Mouse (Mus musculus) left cerebral cortex, adult 18-20 months (tissue): ENCODE results near the gene Camkk1. TPM values are rescaled to one million over a fixed set of nuclear protein-coding genes. Genes with fewer than 3 reads are reported as not detected.

Experiments used
- DNase-seq, 2 experiments: peaks; one replicate each; pipeline ENCODE4 v3.0.0; 2021 to 2022; ENCODE audit warnings: low spot score in 2 of 2, mixed read lengths in 1 of 2
- total RNA-seq, 2 experiments: library from RNA; stranded (reverse); gene quantifications; 2 replicates each; pipeline ENCODE4 v1.2.3; 2021

Camkk1 gene
- total RNA-seq, 2 experiments from 2014 or later: 108 to 123 TPM

DNA sequence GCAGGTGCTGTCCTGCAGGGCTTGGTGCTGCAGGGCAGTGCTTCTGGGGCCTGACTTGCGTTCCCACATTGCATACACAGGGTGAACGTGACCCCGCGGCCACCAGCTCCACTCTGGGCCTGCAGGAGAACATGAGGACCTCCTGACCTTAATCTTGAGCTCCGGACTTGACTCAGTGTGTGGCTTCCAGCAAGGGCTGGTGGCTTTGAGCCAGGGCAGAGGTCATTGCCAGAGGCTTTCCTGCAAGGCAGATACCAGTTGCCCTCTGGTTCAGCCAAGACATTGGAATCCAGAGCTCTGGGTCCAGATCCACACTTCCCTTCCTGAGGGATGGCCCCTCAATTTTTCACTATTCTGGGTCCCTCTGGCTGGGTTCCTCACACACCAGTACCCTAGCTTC, 4.8 kb upstream of the Camkk1 start:
- DNase-seq: no peak

- DNase-seq: peak; percentile 49 to 76
These were observed 3.9 kb upstream of the Camkk1 start for GRCm38 (mm10) chr11:73014831-73015344.

DNA sequence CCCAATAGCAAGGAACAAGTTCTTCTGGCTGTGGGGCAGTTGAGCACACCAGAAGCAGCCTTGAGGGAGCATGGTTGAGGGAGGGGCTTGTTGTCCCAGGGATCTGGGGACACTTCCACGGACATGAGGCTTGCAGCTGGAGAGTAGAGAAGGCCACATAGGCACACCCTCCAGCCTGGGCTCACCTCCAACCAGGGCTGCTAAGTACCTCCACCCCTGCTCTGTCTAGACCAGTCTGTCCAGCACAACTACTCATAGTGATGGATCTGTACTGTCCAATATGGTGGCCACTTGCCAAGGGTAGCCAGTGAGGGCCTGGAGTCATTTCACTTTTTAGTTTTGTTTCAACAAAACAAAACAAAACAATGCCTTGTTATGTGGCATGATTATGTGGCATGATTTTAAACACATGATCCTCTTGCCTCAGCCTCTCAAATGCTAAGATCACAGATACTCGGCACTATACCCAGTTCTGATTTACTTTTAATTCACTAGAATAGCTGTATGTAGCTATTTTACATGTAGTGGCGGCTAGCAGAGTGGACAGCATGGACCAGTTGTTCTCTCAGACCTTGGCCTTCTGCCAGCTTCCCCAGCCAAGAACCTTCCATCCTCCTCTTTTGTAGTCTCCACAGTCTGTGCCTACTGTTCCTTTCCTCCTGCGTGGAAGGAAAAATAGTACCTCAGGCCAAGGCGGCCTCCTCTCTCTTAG, 3.3 kb upstream of the Camkk1 start:
- peak; percentile 55 to 65 for DNase-seq

DNA sequence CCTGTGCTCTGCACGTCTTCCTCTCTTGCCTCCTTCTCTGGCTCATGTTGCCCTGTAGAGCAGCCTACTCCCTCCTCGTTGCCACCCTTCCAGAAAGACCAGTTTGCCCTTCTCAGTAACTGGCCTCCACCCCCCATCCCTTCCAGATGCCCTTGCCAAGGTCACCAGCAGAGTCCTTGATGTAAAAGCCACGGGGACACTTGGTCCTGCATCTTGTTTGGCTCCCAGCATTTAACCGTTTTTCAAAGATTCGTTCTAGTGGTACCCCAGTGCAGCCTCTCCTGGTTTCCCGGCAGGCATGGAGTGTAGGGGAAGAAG, 2.7 kb upstream of the Camkk1 start:
- DNase-seq: no peak

DNA sequence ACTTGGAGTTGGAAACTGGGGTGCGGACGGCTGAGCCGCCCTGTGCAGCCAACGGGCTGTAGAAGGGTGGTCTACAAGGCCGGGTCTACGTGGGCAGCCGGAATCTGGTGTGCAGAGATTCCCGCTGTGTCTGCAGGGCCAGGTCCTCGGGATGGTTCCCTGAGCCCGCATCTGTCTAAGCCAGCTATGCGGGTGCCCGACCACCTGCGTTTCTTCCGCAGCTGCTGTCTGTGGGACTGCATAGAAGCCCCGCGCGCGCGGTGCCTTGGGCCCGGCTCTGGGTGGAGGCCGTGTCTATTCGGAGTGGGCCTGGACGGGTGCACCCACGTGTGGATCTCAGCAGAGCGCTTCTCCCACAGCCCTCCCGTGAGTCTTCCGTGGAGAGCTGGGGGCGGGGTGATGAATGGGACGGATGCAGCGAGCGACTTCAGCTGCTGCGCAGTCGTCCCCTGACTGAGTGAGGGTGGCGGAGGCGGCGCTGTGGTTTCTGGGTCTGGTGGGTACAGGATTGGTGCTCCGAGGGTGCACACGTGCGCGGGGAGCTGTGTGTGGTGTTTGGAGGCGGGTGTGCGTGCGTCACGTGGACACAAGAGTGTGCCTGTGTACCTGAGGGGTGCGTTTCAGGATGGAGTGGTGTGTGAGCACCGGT, 463 bp downstream of the Camkk1 start:
- DNase-seq: peak; percentile 81 to 89

- DNase-seq: peak; percentile 45 to 53
These were observed 2.4 kb downstream of the Camkk1 start for GRCm38 (mm10) chr11:73020953-73021800.

GRCm38 (mm10) chr11:73023099-73023498, 4.3 kb downstream of the Camkk1 start:
- DNase-seq: peak; percentile 92

DNA sequence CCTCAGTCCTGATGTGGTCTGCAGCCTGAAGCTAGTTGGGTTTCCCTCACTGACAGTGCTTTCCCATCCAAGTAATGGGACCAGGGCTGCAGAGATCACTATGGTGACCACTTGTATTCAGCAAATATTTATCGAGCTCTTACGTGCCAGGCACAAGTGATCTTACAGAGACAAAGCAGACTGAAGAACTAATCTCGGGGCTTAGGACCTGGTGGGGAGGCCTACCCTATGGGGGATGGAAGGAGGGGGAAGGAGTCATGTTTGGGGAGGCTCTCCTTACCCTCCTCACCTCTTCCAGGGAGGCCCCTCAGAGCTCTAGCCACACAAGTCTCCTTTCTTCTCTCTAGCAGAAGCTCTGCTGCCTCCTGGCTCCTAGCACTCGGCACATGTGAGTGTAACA, 5.0 kb downstream of the Camkk1 start:
- DNase-seq: no peak

DNA sequence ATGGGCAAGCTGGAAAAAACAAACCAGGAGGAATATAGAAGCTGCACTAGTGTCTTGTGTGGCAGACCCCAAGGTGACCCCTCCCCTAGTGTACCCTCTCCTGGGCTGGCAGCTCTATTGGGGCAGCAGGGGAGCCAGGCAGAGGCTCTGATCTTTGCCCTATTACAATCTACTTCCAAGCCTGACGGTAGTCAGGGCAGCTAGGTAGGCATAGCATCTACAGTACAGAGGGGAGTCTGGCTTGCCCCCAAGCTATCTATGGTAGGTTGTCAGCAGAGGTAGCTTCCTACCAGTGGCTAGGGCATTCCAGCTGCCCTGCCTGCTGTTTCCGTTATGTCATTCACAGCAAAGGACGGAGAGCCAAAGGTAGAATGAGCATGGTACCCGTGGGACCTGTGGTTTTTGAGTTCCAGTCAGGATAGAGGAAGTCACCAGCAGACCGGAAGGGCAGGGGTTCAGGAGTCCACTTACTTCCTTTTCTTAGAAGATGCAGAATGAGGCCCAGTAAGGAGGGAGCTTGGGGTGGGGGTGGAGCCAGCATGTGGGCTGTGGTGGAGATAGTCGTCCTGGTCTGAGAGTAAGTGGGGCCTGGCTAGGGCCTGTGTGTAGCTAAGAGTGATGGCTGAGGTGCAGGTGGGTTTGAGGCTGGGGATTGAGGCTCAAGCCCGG, 5.6 kb downstream of the Camkk1 start:
- no peak for DNase-seq

GRCm38 (mm10) chr11:73026961-73027360, 8.2 kb downstream of the Camkk1 start:
- no peak for DNase-seq

DNA sequence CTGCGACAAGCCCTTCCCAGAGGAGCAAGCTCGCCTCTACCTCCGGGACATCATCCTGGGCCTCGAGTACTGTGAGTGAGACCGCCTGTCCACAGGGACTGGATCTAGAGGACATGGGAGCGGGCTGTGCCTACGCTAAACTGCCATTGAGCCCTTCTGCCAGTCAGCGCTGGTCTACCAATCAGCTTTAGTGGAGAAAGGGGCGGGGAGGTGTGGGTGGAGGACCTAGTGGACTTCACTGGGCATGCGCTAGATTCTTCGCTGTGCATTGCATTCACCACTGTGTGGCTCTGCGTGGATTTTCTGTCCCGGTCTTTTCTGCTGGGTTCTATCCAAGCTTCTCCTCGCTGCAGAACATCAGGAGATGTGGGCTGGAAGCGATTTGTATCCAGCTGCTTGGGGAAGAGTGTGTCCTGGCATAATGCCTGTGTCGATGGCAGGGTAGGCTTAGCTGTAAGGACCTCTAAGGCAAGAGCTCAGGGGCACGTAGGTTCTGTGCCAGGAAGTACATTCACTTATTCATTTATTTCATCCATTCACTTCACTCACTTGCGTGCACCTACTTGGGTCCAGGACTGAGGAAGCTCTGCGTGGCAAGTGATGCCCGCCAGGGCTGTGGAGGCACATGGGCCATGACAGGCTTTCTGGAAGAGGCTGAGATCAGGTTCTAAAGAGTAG, 12.2 kb downstream of the Camkk1 start:
- DNase-seq: peak; percentile 89 to 91

DNA sequence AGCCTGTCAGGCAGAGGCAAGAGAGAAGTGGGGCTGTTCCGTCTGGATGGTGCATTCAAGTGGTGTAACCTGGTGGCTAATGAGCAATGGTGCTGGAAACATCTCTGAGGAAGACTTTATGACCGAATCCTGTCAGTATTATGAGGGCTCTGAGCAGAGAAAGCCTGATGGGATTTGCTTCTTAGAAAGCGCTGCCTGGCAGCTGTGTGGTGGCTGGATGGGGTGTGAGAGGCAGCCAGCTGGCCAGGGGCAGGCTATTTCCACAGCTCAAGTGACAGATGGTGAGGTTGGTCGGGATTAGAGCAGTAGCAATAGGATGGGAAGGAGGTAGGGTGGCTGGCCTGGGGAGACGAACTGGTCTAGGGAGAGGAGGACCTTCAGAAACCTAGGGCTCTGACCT, 12.7 kb downstream of the Camkk1 start:
- no peak for DNase-seq

- DNase-seq: no peak
These were observed 17.3 kb downstream of the Camkk1 start for GRCm38 (mm10) chr11:73036077-73036476.

DNA sequence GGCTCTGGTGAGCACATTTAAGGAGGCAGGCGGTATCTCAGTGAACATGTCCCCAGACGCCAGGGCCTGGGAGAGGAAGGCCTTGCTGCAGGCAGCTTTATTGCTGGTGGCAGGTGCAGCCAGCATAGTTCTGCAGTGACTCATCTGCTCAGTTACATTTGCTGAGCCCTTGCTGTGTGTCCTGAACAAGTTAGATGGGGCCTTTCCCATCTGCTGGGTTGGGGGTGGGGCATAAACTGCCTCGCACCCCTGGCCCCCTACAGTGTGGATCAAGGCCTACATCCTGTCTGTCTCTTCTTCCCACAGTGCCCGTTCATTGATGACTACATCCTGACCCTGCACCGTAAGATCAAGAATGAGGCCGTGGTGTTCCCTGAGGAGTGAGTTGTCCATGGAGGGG, 18.1 kb downstream of the Camkk1 start:
- no peak for DNase-seq

DNA sequence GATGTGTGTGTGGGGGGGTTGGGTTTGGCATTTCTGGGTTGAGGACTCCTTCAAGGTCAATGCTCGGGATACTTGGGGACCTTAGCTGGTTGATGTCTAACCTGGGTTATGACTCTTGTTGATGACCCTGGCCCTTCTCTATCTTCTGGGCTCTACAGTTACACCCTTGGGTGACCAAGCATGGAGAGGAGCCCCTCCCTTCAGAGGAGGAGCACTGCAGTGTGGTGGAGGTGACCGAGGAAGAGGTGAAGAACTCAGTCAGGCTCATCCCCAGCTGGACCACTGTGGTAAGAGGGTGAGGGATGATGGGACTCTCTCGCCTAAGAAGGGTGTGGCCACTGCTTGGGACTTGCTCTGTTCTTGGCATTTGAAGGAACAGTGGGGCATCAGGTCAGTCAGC, 18.9 kb downstream of the Camkk1 start:
- no peak for DNase-seq

DNA sequence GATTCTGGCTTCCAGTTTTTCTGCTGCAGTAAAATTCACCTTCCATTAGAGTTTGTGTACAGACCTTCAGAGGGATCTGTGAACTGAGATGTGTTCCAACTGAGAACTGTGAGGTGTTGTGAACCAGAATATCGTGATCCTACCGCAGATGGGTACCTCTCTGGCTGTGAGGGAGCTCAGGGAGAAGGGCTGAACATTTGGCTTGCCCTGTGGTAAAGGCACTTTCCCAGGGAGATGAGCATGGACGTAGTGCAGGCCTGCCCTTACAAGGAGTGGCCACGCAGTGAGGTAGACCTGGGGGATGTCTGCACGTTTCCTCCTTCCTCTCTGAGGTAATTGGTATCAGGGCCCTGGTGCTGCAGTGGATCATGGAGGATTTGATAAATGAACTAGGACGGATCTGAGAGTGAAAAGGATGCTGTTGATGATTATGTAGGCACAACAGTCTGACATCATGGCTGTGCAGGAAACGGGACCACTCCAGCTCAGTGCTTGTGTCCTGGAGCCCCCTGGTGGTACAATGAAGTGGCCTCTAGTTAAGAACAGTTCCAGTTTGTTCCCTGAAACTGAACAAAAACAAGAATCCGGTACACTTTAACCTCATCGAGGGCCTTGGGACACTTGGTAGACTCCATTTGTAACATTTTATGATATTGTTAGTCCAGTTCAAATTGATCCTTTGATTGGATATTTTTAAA, 20.4 kb downstream of the Camkk1 start:
- peak; percentile 45 to 60 for DNase-seq

GRCm38 (mm10) chr11:73044229-73044755, 25.5 kb downstream of the Camkk1 start:
- no peak for DNase-seq

GRCm38 (mm10) chr11:73044789-73045188, 26.0 kb downstream of the Camkk1 start:
- no peak for DNase-seq

- peak; percentile 95 to 98 for DNase-seq
These were observed 28.8 kb downstream of the Camkk1 start, which contains the start of gene Ncbp3 for GRCm38 (mm10) chr11:73047542-73047996. Gene Ncbp3, plus strand, starts transcription at chr11:73047783.
